Mouse (Mus musculus) erythroblast, adult 5-6 weeks (primary cell): ENCODE results near the gene Amot. TPM values are rescaled to one million over a fixed set of nuclear protein-coding genes. Genes with fewer than 3 reads are reported as not detected.

Experiments used
- ATAC-seq: replicated peaks from 2 replicates; pipeline ENCODE4 v1.8.0; 2016; ENCODE audit warnings: moderate number of reproducible peaks, mild to moderate bottlenecking, moderate TSS enrichment, inconsistent platforms; ENCODE audit not compliant: poor library complexity, low FRiP score, severe bottlenecking
- total RNA-seq, 2 experiments: library from RNA; stranded (forward) in 1 of 2; stranded (reverse) in 1 of 2; fragments of 150-400 nt in 1 of 2; fragments of 200-764, 138-1000 nt in 1 of 2; gene quantifications; 2 replicates each; pipeline versions ENCODE4 v1.2.3 to v1.2.4; 2015 to 2017; ENCODE audit warnings: low replicate concordance in 2 of 2

The Amot gene
- 1.0 and 1.5 TPM in 2 replicates for total RNA-seq (2015; ENCODE audit: low replicate concordance)
- 0.17 and 0.98 TPM in 2 replicates for total RNA-seq (2017; ENCODE audit: low replicate concordance)

DNA sequence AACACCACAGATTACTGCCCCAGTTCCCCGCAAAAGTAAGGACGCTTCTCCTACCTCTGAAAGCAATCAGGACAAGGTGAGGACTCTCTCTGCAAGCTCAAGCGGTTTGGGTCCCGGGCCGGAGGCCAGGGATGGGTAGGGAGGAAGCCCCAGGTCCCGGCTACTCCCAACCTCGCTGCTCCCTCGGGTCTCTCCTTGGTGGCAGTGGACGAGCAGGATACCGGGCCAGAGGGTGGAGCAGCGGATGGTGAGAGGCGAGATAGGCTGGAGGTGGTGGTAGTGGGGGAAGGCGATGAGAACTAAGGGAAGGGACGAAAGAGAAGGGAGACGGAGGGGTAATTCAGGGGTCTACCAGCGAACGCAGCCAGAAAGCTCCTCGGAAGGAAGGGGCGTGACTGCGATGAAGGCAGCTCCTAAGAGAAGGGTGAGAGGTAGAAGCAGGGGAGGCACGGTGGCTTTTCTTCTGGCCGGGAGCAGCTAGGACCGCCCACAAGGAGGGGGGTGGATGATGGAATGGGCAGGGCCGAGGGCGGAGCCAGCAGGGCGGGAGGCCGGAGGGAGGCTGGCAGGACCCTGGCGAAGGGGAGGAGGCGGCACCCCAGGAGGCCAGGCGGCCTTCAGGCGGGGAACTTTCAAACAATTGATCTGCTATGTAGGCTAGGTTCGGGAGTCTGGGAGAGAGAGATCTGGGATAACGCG is at the start of gene Amot:
Gene Amot (minus strand): TSS at position 465 of the 699 bp plus-strand sequence.
- peak; percentile 92 for ATAC-seq

DNA sequence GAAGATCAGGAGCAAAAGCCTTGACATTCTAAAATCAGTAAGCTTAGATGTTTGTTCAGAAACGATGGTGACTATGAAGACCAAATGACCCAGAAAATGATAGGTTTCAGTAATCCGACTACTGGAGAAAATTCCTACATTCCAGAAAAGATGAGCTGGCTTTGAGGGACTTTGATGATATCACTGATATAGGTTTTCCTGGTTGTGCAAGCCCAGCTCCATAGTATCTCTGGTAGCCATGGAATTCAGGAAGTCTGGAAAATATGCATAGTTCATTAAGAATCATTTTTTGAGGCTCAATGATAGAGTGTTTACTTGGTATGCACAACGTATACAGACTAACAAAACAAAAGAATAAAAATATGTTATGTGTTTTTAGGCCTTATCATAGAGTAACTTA is 40.1 kb upstream of the Amot start:
- no peak for ATAC-seq

DNA sequence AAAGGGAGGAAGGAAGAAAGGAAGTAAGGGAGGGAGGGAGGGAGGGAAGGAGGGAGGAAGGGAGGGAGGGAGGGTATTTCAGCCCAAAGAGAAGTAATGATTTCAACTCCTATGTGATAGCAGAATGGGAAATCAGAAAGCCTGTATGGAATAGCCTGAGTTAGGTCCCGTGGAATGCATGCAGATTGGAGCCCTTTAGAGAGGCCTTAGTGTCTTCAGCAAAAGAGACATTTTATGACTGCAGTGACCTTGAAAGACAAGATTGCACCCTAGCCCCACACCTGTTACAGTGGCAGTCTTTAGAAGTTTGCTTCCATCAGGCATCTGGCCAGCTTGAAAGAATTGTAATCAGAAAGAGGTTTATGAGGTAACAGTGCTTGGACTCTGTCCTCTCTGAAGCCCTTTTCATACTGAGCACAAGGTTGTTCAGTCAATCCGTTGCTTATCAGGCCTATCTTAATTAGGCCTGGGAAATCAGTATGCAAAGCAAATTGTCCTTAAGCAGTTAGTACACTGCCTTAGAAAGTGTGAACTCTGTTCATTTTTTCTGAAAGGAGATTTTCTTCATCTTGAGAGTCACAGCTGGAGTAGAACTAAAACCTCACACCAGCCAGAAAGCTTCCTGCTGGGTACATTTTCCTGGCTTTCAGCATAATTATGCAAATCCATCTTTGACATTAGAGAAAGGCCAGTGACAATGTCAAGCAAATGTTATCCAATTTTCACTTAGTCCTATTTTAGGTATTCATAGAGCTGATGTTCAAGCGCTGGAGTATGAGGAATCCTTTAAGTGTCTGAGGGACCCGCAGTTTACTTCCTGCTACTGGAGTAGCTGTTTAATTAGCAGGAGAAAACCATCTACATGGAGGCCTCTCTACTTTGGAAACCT is 38.9 kb upstream of the Amot start:
- ATAC-seq, result no peak

DNA sequence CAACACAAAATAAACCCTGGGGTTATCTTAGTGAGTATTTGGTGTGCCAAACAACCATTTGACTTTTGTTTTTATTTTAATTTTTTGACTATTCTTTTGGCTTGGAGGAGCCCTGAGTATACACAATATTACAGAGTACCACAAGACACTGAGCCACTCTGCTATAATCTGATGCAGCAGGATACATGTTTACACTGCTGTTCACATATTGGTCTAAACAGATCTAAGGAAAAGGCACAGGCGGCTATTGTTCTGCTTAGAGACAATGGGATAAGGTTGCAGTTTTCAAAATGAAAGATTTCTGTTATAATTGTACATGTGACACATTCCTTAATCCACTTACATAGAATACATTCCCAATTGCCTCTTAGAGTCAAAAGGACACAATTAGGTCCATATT is 36.1 kb upstream of the Amot start:
- ATAC-seq, result no peak

DNA sequence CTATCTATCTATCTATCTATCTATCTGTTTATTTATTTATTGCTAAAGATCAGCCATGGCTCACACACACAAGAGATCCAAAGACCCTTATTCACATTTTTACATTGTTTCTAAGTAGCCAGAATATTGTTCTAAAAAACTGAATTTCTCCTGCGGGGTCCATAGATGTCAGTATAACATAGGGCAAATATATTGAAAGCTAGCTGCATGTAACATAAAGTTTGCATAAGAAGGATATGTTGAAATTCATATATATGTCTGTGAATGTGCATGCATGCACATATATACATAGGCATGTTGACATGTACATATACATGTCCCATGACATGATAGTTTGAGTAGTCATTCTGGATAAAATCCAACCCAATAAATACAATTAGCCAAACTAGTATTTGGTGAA is 35.3 kb upstream of the Amot start:
- no peak for ATAC-seq

DNA sequence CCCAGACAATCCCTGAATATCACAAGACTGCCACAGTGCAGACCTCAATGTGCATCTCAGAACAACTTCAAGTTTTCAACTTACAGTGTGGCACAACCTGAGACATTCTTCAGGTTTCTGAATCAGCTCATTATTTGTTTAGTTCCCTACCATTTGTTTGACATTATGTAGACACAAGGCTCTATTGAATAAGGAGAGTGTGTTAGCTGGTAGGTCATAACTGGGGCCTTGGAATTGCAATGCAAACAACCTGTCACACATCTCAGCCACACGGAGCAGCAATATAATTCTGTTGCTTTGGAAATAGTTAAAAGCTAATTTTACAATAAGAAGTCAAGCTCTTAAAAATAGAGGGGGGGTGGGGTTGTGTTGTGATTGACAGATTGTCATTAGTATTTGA is 24.6 kb upstream of the Amot start:
- ATAC-seq, result no peak

DNA sequence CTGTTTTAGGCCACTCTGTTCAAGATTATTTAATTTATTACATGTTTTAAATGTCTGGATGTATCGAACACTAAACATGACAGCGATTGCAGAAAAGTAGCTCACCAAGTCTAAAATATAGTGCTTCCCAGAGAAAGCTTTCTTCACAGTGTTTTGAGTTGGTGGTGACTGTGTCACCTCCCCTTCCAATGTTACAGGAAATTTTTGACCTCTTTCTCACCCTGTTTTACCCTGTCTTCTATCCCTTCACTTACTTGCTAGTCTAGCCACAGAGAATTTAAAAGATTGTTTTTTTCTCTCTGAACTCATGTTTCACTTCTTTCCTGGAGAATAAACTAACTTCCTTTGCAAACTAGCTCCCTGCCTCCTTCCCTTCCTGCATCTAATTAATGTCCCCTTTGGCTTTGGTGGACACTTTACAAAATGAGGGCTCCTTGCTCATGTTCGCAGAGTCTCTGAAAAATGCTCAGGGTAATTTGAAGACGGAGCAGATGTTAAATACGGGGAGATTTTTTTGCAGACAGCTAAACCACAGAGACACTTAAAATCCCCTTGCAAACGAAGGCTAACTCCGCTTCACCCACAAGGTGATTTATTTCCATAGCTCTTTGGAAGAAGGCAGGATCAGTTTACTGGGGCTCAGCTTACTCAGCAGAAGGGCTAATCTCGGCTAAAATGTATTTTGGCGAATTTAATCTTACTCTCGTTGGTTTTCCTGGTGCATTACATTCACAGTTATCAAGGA is 11.5 kb upstream of the Amot start:
- ATAC-seq, result no peak

DNA sequence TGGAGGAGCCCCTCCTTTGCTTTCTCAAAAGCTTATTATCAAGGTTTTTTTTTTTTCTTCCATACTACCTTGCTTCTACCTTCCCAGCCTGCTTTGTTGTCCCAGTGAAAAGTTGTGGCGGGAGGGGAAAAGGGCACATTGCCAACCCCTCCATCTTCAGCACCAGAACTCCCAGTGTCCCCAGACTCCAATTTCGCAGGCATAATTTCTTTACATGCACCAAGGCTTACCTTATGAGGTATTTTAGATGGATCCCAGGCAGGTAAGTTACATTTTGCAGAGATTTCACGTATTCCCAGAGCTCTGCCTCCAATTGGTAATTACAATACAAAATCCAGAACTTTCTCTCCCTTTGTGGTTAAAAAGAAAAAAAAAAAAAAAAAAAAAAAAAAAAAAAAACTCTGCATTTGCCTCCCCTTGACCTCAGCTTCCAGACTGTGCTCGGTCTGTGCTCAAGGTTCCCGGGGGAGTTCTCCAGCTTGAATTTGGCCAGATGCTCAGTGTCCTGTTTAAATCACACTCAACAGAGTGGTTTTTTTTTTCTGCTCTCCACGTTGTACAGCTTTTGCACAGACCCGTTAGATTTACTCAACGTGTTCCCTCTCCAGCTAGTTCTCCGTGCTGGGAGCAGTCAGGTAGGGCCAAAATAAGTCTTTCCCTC is 10.6 kb upstream of the Amot start:
- no peak for ATAC-seq

DNA sequence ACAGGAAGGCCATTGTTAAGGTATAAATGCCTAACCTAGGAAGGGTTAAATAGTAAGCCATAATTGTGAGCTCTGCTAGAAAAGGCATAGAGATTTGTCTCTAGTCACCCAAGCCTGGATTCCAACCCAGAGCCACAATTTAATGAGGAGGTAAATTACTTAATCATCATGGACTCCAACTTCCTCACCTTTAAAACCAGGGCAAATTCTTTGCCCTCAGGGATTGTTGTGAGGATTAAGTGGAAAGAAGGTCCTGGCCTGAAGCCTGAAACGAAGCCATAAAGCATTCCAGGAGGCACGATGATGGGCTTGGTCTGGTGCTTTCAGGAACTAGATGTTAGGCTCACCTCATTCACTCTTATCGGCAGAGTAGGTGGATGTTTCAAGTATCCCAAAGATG is 5.7 kb upstream of the Amot start:
- ATAC-seq, result no peak

DNA sequence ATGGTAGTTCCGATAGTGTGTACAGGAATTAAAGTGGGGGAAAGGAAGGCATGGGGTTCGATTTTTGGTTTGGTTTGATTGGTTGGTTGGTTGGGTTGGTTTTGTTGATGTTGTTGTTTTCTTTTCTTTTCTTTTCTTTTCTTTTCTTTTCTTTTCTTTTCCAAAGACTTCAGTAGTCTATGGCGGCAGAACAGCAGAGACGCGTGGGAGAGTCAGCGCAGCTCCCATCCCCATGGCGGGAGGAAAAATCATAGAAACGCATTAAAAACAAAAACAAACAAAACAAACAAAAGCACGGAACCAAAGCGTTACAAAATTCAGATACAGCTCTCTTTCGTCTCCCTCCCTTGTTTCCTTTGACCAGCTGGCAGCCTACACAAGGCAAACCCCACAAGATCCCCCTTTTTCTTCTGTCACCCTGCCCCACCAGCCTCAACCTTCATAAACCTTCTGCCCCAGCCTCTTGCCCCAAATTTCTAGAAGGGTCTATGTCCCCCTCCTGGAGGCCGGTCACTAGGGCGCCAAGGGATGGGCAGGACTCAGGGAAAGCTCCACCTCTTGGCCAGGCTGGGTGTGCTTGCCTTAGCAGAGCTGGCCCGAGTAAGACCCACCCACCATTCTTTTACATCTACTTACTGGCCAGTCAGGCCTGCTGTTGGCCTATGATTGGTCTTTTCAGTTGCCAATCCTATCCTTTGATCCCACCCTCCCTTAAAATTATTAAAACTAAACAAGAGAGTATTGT is 648 bp upstream of the Amot start:
- peak; percentile 60 for ATAC-seq

DNA sequence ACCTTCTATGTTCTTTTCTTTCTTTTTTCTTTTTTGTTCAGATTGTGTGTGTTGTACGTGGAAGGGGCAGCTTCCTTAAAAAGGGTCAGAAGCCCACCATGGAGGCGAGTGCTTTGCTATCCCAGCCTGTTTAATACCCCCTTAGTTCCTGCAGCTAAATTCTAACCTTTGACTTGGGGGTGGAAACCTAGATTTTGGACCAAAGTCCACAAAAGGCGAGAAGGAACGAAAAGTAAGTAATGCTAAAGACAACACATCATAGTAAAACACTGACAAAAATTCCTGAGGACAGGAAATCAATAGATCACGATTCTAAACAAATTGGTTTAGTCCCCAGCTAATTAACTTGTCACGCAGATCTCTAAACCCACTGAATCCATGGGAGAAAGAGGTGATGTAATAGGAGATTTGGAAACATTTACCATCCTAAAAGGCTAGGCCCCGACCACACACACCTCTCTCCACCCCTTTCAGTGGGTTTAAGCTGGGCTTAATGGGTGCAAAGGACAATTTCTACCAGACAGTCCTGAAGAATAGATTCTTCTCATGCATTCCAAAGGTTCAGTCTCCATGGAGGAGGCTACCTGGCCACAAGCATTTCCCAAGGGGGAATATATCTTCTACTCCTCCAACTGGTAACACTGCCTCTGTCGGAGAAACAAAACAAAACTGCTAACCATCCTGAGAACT is 3.2 kb downstream of the Amot start:
- ATAC-seq, result no peak

DNA sequence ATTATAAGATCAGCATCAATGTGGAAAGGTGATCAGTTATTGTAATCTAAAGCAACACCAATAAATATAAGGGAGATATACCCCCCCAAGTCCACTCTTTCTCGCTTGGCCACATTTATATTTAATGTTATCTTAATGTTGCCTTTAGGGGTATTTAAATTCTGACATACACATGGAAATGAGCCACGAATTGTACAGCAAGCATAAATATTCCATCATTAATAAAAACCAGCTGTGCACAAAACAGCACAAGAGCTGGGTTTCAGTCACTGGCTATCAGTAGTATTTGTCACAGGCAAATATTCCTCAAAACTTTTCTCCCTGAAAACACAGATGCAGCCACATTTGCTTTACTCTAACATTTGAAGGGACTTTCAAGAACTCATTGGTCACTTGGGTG is 5.9 kb downstream of the Amot start:
- no peak for ATAC-seq

DNA sequence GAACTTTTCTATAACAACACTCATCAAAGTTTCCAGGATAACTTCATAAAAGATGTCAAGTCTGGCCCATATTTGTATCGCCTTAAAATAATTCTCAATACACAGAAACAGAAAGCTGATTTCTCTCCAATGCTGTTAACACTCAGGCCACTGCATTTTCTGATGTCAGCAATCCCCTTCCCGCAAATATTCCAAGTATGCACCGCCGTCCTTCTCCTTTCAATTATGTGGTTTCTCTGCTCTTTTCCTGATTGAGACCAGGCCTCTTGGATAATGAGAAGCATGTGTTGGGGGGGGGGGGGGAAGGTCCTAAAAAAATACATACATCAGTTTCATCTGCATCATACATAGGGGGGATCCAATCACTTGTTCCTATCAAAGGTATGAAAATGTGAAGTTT is 6.3 kb downstream of the Amot start:
- no peak for ATAC-seq

DNA sequence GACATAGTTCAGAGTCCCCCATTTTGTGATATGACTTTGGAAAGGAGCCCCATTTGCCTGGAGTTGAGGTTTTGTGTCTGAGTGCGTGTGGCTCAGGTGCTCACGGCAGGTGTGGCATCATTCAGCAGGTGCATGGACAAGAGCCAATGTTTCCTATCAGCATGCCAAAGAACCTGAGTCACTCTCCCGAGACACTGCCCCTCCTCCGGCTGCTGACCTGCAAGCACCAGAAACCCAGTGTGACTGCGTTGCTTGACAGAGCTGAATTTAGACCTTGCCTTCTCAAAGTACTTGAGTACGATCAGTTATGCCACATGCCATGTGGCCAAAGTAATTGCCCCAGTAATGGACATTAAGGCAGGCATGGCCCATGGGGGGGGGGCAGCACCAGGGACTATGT is 7.5 kb downstream of the Amot start:
- ATAC-seq, result no peak

DNA sequence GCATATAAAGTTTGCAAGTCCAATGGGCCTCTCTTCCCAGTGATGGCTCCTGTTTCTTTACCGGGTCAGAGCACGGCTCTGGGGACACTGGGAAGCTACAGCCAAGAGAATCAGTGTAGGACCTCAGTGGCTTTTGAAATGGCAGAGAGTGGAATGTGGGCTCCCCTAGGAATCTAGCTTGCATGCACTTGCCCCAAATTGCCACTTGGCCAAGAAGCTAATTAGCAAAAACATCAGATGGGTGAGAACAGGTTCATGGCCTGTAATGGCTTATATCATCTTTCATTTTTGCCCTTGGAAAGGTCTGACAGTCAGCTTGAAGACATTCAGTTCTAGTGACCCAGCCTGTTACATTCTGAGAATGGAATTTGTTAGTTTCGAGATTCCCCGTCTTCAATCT is 9.6 kb downstream of the Amot start:
- no peak for ATAC-seq

DNA sequence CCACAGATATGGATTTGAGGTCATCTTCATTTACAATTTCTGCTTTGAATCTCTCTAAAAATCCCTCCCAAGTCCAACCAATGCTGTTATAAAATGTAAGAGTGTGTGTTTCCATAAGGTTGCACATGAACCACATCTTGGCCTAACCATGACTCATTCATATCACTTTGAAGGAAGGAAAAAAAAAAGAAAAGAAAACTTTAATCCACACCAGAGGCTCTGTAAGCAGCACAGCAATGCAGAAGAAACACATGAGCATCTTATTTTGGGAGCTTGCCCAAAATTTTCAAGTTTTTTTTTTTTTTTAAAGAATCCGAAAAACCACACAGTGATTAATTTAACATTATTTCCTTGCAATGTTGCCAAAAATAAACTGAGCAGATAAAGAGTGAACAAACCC is 14.2 kb downstream of the Amot start:
- ATAC-seq, result no peak

DNA sequence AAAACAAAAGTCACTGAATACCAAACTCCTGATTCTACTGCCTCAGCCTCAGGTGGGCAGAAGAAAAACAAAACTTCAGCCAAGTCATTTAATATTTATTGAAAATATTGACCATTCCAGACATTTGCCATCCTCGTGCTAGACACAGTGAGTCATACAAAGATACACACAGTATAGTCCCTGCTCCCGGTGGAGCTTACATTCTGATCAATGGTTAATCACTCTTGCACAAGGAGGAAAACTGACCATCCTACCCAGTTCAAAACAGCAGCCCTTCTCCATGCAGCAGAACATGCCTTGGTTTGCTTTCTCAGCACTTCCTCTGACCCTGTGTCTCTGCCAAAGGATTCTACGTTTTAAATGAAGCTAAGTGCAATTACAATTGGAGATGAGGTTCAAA is 14.6 kb downstream of the Amot start:
- no peak for ATAC-seq

DNA sequence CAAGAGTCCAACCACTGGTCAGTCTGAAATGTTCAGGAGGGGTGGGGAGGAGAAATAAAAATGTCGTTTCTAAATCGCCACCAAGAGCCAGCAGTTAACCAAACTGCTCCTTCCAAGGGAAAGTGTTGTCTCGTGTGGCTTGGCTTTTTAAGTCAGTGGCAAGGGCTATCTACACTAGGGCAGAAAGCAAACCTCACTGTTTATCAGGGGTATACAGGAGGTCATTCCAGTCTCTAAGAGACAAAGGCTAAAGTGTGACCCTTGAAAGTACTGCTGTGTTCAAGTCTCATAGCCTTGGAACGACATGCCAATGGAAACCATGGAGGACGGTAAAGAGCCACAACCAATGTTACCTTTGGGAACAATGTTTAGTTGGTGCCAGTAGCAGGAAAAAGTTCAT is 15.0 kb downstream of the Amot start:
- no peak for ATAC-seq

DNA sequence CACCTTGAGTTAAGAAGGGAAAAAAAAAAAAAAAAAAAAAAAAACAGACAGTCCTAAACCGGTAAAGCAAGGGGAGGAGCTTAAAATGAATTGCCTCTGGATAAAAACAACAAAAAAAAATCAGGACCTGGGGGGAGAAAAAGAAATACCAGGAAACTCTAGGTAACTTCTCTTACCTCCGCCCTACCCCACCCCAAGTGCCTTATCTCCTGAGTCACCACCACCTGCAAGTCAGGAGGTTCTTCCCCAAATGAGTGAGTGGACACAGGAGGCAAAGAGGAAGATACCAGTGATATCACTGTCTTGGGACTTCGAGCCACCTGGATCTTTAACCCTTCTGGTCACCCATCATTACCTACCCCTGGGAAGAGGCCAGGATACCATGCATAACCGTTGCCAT is 19.5 kb downstream of the Amot start:
- no peak for ATAC-seq
